ENCODE assay signal across 9 mouse cellular contexts in the genomic region with DNA sequence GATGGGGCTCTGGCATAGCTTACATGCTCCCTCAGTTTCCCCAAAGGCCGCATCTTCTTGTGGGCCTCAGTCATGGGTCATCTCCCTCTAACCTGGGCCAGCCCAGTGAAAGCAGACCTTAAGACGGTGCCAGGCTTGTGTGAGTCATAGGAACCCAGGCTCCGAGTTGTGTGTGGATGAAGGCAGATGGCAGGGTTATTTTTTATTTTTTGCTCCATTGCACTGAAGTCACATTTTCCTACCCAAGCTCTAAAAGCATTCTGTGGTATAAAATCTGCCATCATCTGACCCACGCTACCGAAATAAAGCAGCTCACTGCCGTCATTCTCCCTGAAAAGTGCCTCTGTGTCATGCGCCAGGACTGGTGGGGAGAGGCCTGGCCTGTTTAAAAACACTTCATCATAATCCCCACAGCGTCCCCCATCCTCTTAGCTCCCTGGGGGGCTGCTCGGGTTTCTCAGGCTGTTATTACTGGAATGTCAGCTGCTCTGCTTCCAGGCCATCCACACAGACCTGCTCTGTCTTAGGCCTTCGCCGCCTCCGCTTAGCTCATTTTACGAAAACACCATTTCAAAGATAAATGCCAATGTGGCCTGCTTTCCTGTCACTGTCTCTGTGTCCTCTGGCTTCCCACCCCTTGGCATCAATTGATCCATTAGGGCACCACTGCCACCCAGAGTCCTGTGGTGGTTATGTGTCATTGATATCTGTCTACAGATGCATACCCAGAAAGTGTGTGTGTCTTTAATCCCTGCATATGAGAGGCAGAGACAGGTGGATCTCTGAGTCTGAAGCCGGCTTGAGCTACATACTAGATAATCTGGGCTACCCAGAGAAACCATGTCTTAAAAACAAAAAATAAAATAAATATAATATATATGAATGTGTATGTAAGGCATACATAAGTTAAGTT. TPM values are rescaled to one million over a fixed set of nuclear protein-coding genes. Genes with fewer than 3 reads are reported as not detected.
DNase-seq lines count a peak whose midpoint lies in the region; ATAC-seq and TF ChIP-seq lines count a peak whose summit lies in the region.
"Had no signal": no experiment of that assay in that cellular context is flagged by ENCODE, and none has a peak within 500 bp of the region (broad histone marks: within the 10 kb centered on the region; RNA-seq: fewer than 3 reads in every experiment).

No protein-coding gene starts in this region.

- no peaks in the 10 kb centered on the region for H3K27me3 ChIP-seq in forebrain, postnatal 0 days (ENCODE audit: insufficient read depth, low read length)
- H3K27me3 ChIP-seq in forebrain, embryonic 14.5 days (replicated peaks; ENCODE audit: control insufficient read depth, insufficient read depth, low read length): no peaks in the 10 kb centered on the region
- H3K27me3 ChIP-seq in lung, embryonic 16.5 days (ENCODE audit: control insufficient read depth, insufficient read depth, low read depth, low read length): no peaks in the 10 kb centered on the region
- no peaks in the 10 kb centered on the region for H3K27me3 ChIP-seq in embryonic facial prominence, embryonic 13.5 days
- no peaks in the 10 kb centered on the region for H3K27me3 ChIP-seq in myocyte (ENCODE audit: control insufficient read depth, insufficient read depth, insufficient read length)
- H3K27me3 ChIP-seq in kidney, embryonic 15.5 days: no peaks in the 10 kb centered on the region

- peak; percentile 45 for ATAC-seq in forebrain, postnatal 0 days
- ATAC-seq in forebrain, embryonic 14.5 days: no peak
- ATAC-seq in lung, embryonic 16.5 days (ENCODE audit: low read depth): no peak
- ATAC-seq in embryonic facial prominence, embryonic 13.5 days (ENCODE audit: insufficient number of reproducible peaks, insufficient read depth, low FRiP score, low TSS enrichment, low read depth): no peak
- ATAC-seq in kidney, embryonic 15.5 days (replicated peaks; ENCODE audit: low FRiP score): no peak

- no peak overlapping the region for H3K4me2 ChIP-seq in forebrain, postnatal 0 days (ENCODE audit: low read depth)
- no peak overlapping the region for H3K4me2 ChIP-seq in forebrain, embryonic 14.5 days (ENCODE audit: low read length)
- H3K4me2 ChIP-seq in lung, embryonic 16.5 days (ENCODE audit: low read depth, low read length): no peak overlapping the region
- H3K4me2 ChIP-seq in embryonic facial prominence, embryonic 13.5 days: no peak overlapping the region
- peak overlapping the region; percentile 34 for H3K4me2 ChIP-seq in myocyte (ENCODE audit: low read depth)
- no peak overlapping the region for H3K4me2 ChIP-seq in kidney, embryonic 15.5 days

- 0 out of 2 replicates have a peak overlapping the region, but pooled peaks have one; percentile 9 for H3K27ac ChIP-seq in forebrain, postnatal 0 days (ENCODE audit: low read depth, low read length)
- no peak overlapping the region for H3K27ac ChIP-seq in forebrain, embryonic 14.5 days (ENCODE audit: low read depth, low read length)
- H3K27ac ChIP-seq in lung, embryonic 16.5 days (ENCODE audit: low read length): no peak overlapping the region
- H3K27ac ChIP-seq in embryonic facial prominence, embryonic 13.5 days: peak overlapping the region; percentile 76
- H3K27ac ChIP-seq in kidney, embryonic 15.5 days: no peak overlapping the region
- H3K27ac ChIP-seq: kidney, postnatal 0 days had no signal

- no peak overlapping the region for H3K4me3 ChIP-seq in forebrain, postnatal 0 days (ENCODE audit: low read depth, low read length)
- no peak overlapping the region for H3K4me3 ChIP-seq in forebrain, embryonic 14.5 days (ENCODE audit: low read depth, low read length)
- H3K4me3 ChIP-seq in lung, embryonic 16.5 days (ENCODE audit: low read length): no peak overlapping the region
- H3K4me3 ChIP-seq in embryonic facial prominence, embryonic 13.5 days: no peak overlapping the region
- H3K4me3 ChIP-seq in myocyte: no peak overlapping the region
- no peak overlapping the region for H3K4me3 ChIP-seq in kidney, embryonic 15.5 days (replicated peaks)

- H3ac ChIP-seq in myocyte (ENCODE audit: control insufficient read depth, insufficient read length): no peak overlapping the region

- DNase-seq in forebrain, postnatal 0 days: no peak
- DNase-seq in forebrain, embryonic 14.5 days (ENCODE audit: low spot score): no peak
- DNase-seq in lung, postnatal 14 days: no peak
- no peak for DNase-seq in adrenal gland, adult 18-20 months (ENCODE audit: low spot score in 2 of 2)

- no peaks in the 10 kb centered on the region for H3K9me3 ChIP-seq in forebrain, postnatal 0 days (ENCODE audit: low read length)
- no peaks in the 10 kb centered on the region for H3K9me3 ChIP-seq in forebrain, embryonic 14.5 days (replicated peaks; ENCODE audit: control insufficient read depth, low read length)
- no peaks in the 10 kb centered on the region for H3K9me3 ChIP-seq in lung, embryonic 16.5 days (ENCODE audit: control insufficient read depth, low read length)
- H3K9me3 ChIP-seq in embryonic facial prominence, embryonic 13.5 days: no peaks in the 10 kb centered on the region
- H3K9me3 ChIP-seq in kidney, embryonic 15.5 days (replicated peaks): no peaks in the 10 kb centered on the region

- TF ChIP-seq CTCF in forebrain, postnatal 0 days (IDR thresholded peaks at IDR 0.05; ENCODE audit: low read depth): peak; percentile 32

- H3K36me3 ChIP-seq in forebrain, postnatal 0 days (ENCODE audit: insufficient read depth): peaks cover 32% of the 10 kb centered on the region
- peaks cover 65% of the 10 kb centered on the region for H3K36me3 ChIP-seq in forebrain, embryonic 14.5 days (ENCODE audit: control insufficient read depth, insufficient read depth, low read length)
- peaks cover 5% of the 10 kb centered on the region; the same call in 1 of the 2 replicates for H3K36me3 ChIP-seq in lung, embryonic 16.5 days (ENCODE audit: control insufficient read depth, insufficient read depth, low read length)
- peaks cover 73% of the 10 kb centered on the region for H3K36me3 ChIP-seq in embryonic facial prominence, embryonic 13.5 days
- peaks cover 10% of the 10 kb centered on the region for H3K36me3 ChIP-seq in myocyte (ENCODE audit: control insufficient read depth, insufficient read depth)
- H3K36me3 ChIP-seq in kidney, embryonic 15.5 days: peaks cover 78% of the 10 kb centered on the region

- no peaks in the 10 kb centered on the region for H3K79me2 ChIP-seq in myocyte (ENCODE audit: control insufficient read depth, insufficient read depth)

- no peak for TF ChIP-seq POLR2A in myocyte (IDR thresholded peaks at IDR 0.05; ENCODE audit: insufficient read length, low read depth)

- H3K4me1 ChIP-seq in forebrain, postnatal 0 days (ENCODE audit: insufficient read depth): no peaks in the 10 kb centered on the region
- no peaks in the 10 kb centered on the region for H3K4me1 ChIP-seq in forebrain, embryonic 14.5 days (ENCODE audit: control insufficient read depth, insufficient read depth, low read length)
- no peaks in the 10 kb centered on the region for H3K4me1 ChIP-seq in lung, embryonic 16.5 days (replicated peaks; ENCODE audit: control insufficient read depth, insufficient read depth, low read length)
- H3K4me1 ChIP-seq in embryonic facial prominence, embryonic 13.5 days: peaks cover 11% of the 10 kb centered on the region
- peaks cover 11% of the 10 kb centered on the region for H3K4me1 ChIP-seq in kidney, embryonic 15.5 days

- WGBS in forebrain, postnatal 0 days: 81% methylated on average over 14 of the region's 14 CpGs
- WGBS in forebrain, embryonic 14.5 days: 89% methylated on average over 14 of the region's 14 CpGs
- WGBS in lung, embryonic 16.5 days: 79% methylated on average over 14 of the region's 14 CpGs
- 71% methylated on average over 14 of the region's 14 CpGs for WGBS in embryonic facial prominence, embryonic 13.5 days
- 67% methylated on average over 14 of the region's 14 CpGs for WGBS in kidney, embryonic 15.5 days

- no peak overlapping the region for H3K9ac ChIP-seq in forebrain, postnatal 0 days
- no peak overlapping the region for H3K9ac ChIP-seq in forebrain, embryonic 14.5 days (ENCODE audit: low read length)
- 0 out of 2 replicates have a peak overlapping the region, but pooled peaks have one; percentile 9 for H3K9ac ChIP-seq in lung, embryonic 16.5 days (ENCODE audit: low read length)
- H3K9ac ChIP-seq in embryonic facial prominence, embryonic 13.5 days: 0 out of 2 replicates have a peak overlapping the region, but pooled peaks have one; percentile 16
- H3K9ac ChIP-seq in kidney, embryonic 15.5 days: no peak overlapping the region

TF ChIP-seq in myocyte, 11 proteins besides CTCF, POLR2A, EP300 and RAD21:
- TF ChIP-seq MYOG (IDR thresholded peaks at IDR 0.05; ENCODE audit: control insufficient read depth in 1 of 3, insufficient read depth in 1 of 3, insufficient read length in 2 of 3, low read depth in 2 of 3): peak; percentile 12 to 79 (median 33)
- TF ChIP-seq TCF12 (IDR thresholded peaks at IDR 0.05; ENCODE audit: insufficient read depth, poor library complexity, severe bottlenecking): peak; percentile 39
- no peak for TF ChIP-seq SRF (IDR thresholded peaks at IDR 0.05; ENCODE audit: control insufficient read depth, insufficient read length, low read depth)
- peak; percentile 86 to 95 (median 89) for TF ChIP-seq MYOD1 (IDR thresholded peaks at IDR 0.05; ENCODE audit: control insufficient read depth in 1 of 3, insufficient read length in 2 of 3, low read depth in 2 of 3)

RNA-seq across cellular contexts. Expression of a gene that starts 12.3 kb away (rescaled TPM):
- 60.2 and 71.9 TPM in 2 replicates for total RNA-seq in forebrain, postnatal 0 days (2014; rRNA removed)
- 106 and 139 TPM in 2 replicates for polyA plus RNA-seq in forebrain, postnatal 0 days (2015; fragmentation: Nextera tagmentation; extraction: Ambion mirVana)
- polyA plus RNA-seq in forebrain, embryonic 14.5 days (2014; fragmentation: Nextera tagmentation; extraction: Ambion mirVana): 154 and 185 TPM in 2 replicates
- 186 and 203 TPM in 2 replicates for polyA plus RNA-seq in lung, embryonic 16.5 days (2015; fragmentation: Nextera tagmentation; extraction: Ambion mirVana)
- polyA plus RNA-seq in embryonic facial prominence, embryonic 13.5 days (2015; fragmentation: Nextera tagmentation; extraction: Ambion mirVana): 180 and 202 TPM in 2 replicates
- polyA plus RNA-seq in myocyte (2012; fragmentation: generic; extraction: Trizol): 211 TPM
- total RNA-seq in adrenal gland, adult 18-20 months (2021): 100 to 1,000 TPM; 215 to 234 TPM
- 211 and 224 TPM in 2 replicates for polyA plus RNA-seq in kidney, embryonic 15.5 days (2015; fragmentation: Nextera tagmentation; extraction: Ambion mirVana)

Comparison
In these comparisons a context has a peak if more than half of its experiments do, and no peak if none do; other contexts are left out.
1. H3K27ac ChIP-seq: peak in forebrain, postnatal 0 days (single experiment) and embryonic facial prominence, embryonic 13.5 days (single experiment); none in forebrain, embryonic 14.5 days (single experiment), lung, embryonic 16.5 days (single experiment) and kidney, embryonic 15.5 days (single experiment).
2. H3K9ac ChIP-seq: peak in lung, embryonic 16.5 days (single experiment) and embryonic facial prominence, embryonic 13.5 days (single experiment); none in forebrain, postnatal 0 days (single experiment), forebrain, embryonic 14.5 days (single experiment) and kidney, embryonic 15.5 days (single experiment).